Mouse (Mus musculus): ENCODE results near the gene Osr1.

DNA sequence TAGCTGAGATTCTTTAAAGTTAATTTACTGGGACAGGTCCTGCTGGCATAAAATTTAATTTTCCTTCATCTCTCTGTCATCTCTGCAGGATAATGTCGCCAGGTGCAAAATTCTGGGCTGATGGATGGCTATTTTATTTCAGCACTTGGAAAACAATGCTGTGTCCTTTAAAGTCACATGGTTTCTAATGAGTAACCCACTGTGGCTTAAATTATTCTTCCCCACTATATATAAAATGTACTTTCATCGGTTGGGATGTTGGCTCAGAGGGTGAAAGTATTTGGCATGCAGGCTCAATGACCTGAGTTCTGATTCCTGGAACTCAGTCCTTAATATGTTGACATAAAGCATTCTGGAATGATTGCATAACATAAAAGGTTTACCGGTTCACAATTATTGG is 21.2 kb downstream of the Osr1 start:
- TF ChIP-seq CTCF (IDR thresholded peaks at IDR 0.05; ENCODE audit: low read depth) (no peak), EP300 (IDR thresholded peaks at IDR 0.05; ENCODE audit: low read depth) (no peak)
